Mouse (Mus musculus) brain, embryonic 14.5 days (tissue): Measurements from ENCODE around the gene Tnks2.

Experiments
- CTCF ChIP-seq: fragments of 200-500 bp; IDR thresholded peaks from 2 replicates; pipeline ENCODE4 v1.5.1; 2012; ENCODE audit warnings: inconsistent platforms, mild to moderate bottlenecking, moderate library complexity, borderline replicate concordance; ENCODE audit not compliant: insufficient read depth, insufficient read length; ENCODE audit errors: extremely low read depth
- POLR2A ChIP-seq: fragments of 200-500 bp; IDR thresholded peaks from 2 replicates; pipeline ENCODE4 v1.6.1; 2012; ENCODE audit warnings: mild to moderate bottlenecking, inconsistent platforms, borderline replicate concordance; ENCODE audit not compliant: poor library complexity, insufficient read depth, insufficient read length, severe bottlenecking; ENCODE audit errors: extremely low read depth

DNA sequence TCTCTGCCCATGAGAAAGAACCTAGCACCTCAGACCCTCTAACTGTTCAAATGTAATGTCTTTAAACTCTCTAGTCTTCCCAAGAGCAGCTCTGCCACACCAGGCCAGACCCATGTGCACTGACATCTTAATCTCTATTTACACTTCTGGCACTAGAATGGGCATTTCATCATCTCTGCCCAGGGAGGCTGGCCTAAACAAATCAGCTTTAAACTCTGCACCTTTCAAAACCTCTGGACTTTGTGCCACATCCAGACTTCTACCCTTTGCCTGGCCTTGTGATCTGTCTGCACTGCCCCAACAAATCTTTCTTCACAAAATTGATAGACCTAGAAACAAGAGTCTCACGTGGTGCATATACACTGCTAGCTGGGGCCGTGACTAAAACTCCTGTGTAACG is 38.8 kb upstream of the Tnks2 start:
- TF ChIP-seq POLR2A (no peak), CTCF (no peak)
